Mouse (Mus musculus): ENCODE measurements around the gene Nmnat2.
A peak's percentile ranks its signal among the peaks of the same experiment; 100 is the strongest.

Gene Nmnat2

GRCm38 (mm10) chr1:153019623-153020022 is 64.8 kb downstream of the Nmnat2 start:
- no peak for DNase-seq (ENCODE audit: low spot score)

DNA sequence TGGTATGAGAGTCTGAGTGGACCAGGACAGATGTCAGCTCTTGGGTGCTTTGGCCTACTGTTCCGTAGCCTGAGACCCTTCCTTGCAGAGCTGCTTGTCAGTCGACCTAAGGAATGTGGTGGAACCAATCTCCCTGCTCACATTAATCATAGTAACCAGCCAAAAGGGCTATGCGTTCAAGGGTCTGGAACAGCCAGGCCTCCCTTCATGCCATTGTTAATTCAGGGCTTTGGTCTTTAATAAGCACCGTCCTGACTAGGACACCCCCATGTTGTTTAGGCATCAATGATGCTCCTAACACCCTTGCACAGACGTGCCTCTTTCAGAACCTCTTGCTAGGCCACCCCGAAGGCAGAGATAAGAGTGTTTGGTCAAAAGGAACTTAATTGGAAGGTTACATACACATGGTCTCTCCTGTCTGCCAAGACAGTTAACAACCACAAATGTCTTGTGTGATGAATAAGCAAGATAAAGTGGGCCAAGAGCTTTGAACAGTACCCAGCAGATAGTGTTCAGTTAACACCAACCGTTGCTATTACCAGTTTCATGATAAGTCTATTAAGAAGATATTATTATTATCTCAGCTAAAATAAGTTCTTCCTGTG is 66.3 kb downstream of the Nmnat2 start:
- DNase-seq (ENCODE audit: low spot score) = no peak

DNA sequence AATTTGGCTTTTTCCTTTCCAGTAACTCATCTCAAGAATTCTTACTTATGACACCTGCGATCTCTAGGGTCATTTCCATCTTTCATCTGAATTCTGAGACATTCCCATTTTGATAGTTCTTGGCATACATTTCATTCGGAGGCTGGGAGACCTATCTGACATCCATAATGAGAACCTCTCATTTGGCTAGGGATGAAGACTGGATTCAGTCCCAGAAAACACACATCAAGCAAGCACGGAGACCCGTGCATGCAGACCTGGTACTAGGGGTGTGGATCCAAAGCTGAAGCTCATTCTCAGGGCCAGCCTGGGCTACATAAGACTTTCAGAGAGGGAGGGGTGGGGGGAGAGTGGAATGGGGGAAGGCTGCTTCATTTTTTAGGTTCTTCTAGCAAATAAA is 68.2 kb downstream of the Nmnat2 start:
- DNase-seq (ENCODE audit: low spot score) = no peak

DNA sequence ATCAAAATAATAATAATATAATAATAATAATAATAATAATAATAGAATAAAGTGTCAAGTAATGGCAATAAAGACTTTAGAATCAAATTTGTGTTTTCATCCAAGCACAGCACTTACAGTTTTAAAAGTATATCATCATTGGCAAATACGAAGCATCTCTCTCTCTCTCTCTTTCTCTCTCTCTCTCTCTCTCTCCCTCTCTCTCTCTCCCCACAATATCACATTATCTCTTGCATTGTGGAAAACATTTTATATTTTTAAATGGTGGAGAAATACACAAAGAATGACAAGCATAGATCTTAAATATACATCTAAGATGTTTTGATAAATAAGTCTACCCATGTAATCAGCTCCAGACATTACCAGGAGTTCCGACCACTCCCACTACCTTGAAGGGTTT is 69.1 kb downstream of the Nmnat2 start:
- DNase-seq (ENCODE audit: low spot score) = no peak

- DNase-seq (ENCODE audit: low spot score) = no peak
Observed at GRCm38 (mm10) chr1:153024453-153024852, 69.7 kb downstream of the Nmnat2 start.

DNA sequence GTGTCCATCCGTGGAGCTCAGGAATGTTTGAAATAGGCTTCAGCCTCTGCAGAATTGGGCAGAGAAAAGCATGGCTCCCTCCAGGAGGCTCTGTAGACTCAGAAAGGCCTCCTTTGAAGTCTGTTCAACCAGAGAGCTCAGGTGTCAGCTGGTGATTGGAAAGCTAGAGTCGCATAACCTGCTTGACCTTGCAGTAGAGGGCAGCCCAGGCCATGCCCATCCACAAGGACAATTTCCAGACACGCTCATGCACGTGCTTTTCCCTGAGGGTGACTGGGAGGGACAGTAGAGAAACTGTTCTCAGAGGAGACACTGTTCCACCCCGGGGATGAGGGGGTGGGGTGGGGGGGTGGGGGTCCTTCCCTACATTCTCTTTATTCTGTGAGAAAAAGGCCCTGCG is 76.6 kb downstream of the Nmnat2 start:
- DNase-seq (ENCODE audit: low spot score) = no peak

GRCm38 (mm10) chr1:153031954-153032353 is 77.2 kb downstream of the Nmnat2 start:
- no peak for DNase-seq (ENCODE audit: low spot score)

GRCm38 (mm10) chr1:153033145-153033908 is 78.5 kb downstream of the Nmnat2 start:
- no peak for DNase-seq (ENCODE audit: low spot score)

- DNase-seq (ENCODE audit: low spot score) = no peak
Observed at GRCm38 (mm10) chr1:153034064-153034463, 79.3 kb downstream of the Nmnat2 start.

DNA sequence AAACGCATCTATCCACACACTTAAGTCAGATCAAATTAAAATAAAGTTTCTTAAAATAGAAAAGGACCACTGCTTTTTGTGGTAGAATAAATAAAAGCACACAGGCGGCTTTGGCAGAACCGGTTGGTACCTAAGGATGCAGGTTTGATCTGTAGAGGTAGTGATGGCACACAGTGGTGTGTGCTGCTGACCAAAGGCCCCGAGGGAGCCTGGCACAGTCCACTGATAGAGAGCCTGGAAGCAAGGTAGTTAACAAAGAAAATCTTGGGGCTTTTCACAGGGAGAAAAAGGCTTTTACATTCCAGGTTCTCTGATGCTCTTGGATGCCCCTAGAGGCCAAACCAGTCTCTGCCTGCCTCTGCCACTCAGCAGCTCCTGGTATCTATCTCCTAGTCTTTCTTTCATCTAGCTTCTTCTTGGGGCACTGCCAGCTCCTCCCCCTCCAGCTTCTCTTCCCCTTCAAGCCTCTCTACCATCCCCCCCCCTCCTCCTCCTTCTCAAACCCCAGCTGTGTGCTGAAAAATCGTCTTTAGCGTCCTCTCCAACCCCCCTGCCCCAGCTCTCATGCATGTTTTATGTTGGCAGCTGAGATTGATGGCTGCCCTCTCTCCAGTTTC is 80.6 kb downstream of the Nmnat2 start:
- peak; percentile 65 for DNase-seq (ENCODE audit: low spot score)

DNA sequence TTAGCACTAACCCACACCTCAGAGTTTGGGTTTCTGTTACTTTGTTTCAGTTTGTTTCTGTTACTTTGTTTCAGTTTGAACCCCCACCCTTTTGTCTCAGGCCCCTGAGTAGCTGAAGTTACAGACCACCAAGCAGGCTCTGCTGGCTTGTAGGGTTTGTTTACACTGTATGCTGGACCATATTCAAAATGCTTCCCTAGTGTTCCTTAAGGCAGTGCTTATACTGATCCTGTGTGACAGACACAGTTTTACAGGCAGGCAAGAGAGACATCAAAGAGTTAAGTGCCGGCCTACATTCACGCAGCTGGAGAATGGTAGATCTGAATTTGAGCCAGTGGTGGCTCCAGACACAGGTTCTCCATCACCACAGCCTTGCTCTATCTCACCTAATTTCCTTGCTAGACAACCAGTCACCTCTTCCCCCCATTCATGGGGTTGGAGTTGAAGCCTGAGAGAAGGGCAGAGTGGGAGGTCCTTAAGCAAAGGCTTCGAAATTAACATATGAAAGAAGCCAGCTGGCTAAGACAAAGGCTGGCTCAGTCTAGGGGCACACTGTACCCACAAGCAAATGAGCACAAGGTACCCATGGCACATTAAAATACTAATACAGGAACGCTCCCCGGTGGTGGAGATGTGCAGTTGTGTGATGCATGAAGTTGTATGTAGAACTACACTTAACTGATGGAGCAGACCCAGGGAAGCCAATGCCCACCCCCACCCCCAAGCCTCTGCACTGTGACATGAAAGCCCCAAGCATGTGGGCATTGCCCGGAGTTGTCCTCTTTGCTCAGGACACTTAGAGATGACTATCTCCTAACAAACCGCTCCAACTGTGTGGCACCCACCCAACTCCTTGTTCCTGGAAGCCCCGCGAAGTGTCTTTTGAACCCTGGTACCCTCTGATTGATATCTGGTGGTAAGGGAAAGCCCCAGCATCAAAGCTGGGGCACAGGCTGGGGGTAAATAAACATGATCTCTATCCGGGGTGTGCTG is 82.9 kb downstream of the Nmnat2 start:
- no peak for DNase-seq (ENCODE audit: low spot score)

GRCm38 (mm10) chr1:153040091-153040490 is 85.3 kb downstream of the Nmnat2 start:
- DNase-seq (ENCODE audit: low spot score) = peak; percentile 38

GRCm38 (mm10) chr1:153041046-153041445 is 86.3 kb downstream of the Nmnat2 start:
- DNase-seq (ENCODE audit: low spot score) = no peak

GRCm38 (mm10) chr1:153042318-153042717 is 87.5 kb downstream of the Nmnat2 start:
- DNase-seq (ENCODE audit: low spot score) = no peak

DNA sequence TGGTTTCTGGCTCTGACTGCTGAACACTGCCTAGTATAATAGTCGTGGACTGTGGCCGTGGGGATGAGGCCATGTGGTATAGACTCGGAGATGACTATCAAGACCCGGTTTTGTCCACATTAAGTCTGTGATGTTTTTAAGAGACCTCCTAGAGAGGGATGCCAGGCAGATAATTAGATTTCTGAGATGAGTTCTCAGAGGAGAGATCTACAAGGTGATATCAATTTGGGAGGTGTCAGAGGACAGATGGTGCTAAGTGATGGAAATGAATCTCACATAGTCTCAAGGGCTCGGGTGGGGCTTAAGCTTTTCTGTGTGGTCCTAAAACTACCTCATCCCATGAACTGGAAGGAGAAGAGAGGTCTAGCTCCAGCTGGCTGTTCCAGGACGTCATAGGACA is 88.5 kb downstream of the Nmnat2 start:
- no peak for DNase-seq (ENCODE audit: low spot score)

DNA sequence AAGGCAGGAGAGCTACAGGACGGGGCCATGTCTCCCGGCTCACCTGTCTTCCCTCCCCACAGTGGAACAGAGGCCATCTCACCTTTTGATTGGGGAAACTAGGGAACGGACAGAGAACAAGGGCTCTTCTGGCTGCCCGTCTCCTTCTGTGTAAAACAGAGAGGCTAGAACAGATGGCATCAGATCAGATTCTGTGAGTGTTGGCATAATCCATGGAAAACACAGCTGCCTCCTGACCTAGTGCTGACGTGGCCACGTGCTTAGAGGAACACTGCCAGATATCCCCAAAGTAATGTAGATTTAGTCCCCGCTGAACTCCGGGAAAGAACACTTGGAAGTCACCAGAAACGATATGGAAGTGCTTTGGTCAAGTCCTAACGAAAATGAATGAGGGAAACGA is 90.6 kb downstream of the Nmnat2 start:
- no peak for DNase-seq (ENCODE audit: low spot score)

DNA sequence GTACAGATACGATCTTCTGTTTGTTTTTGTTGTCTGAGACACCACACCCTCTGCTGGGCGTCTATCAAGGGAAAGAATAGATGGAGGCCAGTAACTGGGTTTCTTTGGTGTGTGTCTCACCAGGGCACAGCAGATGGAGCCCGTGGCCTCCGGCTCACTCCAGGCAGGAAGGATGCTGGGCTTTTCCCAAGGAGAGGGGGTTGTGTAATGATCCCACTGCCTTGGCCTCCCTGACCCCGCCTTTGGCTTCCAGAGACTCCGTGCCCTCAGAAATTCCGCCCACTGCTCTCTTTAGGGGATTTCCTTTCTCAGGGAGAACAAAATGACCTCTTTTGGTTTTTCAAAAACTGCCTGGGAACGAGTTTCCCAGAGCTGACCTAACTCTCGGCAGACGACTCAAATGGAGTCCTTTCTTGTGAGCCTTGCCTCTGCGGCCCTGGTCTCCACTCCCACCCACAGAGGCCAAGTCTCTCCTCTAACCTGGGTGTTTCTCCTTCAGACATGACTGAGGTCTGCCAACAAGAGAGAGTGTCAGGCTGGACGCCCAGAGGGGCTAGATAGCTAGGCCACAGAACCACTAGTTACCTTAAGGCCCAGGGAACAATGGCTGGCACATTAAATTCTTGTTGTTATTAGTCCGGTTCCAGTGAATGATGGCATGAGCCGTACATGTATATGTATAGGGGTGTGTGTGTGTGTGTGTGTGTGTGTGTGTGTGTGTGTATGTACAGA is 93.5 kb downstream of the Nmnat2 start:
- DNase-seq (ENCODE audit: low spot score) = no peak

GRCm38 (mm10) chr1:153049451-153049850 is 94.7 kb downstream of the Nmnat2 start:
- no peak for DNase-seq (ENCODE audit: low spot score)

GRCm38 (mm10) chr1:153051474-153051873 is 96.7 kb downstream of the Nmnat2 start:
- DNase-seq (ENCODE audit: low spot score) = no peak

DNA sequence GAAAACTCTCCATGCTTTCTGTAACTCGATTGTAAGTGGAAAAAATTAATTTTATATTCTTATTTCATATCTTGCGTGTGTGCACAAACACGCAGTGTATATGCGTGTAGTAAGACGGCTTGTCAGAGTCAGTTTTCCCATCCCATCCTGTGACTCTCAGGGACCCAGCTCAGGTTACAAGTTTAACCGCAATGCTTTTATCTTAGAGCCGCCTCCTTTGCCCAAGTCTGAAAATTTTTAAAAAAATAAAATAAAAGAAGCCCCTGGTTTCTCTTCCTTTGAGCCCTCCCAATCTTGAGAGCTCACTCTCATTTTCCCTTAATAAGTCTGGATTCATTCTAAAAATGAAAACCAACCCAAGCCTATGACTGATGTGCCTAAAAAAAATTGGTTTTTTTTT is 98.8 kb downstream of the Nmnat2 start:
- DNase-seq (ENCODE audit: low spot score) = no peak

GRCm38 (mm10) chr1:153054112-153054821 is 99.5 kb downstream of the Nmnat2 start:
- DNase-seq (ENCODE audit: low spot score) = no peak

All from left cerebral cortex, adult 11 months (tissue).